Mouse (Mus musculus): Measurements from ENCODE around the gene Wnt10b. TPM values are rescaled to one million over a fixed set of nuclear protein-coding genes. Genes with fewer than 3 reads are reported as not detected.
"Not testable (repeated sequence)": the region's sequence is repeated elsewhere in the genome, so short reads cannot be mapped to it uniquely, and the experiment has no call there.

Gene Wnt10b
- not detected in 2 replicates for polyA plus RNA-seq (2012; ENCODE audit: insufficient read depth, insufficient read length, missing spikeins)

DNA sequence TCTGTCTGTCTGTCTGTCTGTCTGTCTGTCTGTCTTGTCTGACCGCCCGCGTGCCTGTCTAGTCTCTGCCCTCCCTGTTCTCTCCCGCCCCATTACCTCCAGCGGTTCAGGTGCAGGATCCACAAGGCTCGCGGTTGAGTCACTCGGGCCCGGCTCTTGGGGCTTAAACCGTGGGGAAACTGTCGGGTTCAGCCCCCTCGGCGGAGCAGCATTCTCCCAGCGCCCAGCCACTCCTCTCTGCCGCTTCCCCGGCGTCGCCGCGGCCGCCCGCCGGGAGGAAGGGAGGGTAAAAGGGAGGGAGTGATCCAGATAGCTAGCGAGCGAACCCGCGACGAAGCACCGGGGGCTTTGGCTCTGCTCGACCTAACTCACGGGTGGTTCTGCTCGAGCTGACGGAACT, at the start of gene Wnt10b:
TSS of gene Wnt10b (minus strand) at position 389 of the 400 bp plus-strand sequence.
- TF ChIP-seq POLR2A (IDR thresholded peaks at IDR 0.05; ENCODE audit: borderline replicate concordance, low read depth, low read length), result no peak
- TF ChIP-seq CTCF (IDR thresholded peaks at IDR 0.05; ENCODE audit: low read depth, low read length), result no peak
- Histone ChIP-seq H3K4me1 (ENCODE audit: control insufficient read depth, insufficient read depth, low read length) (0 out of 2 replicates have a peak, but pooled peaks cover 3% of the 10 kb centered on the region), H3K4me3 (ENCODE audit: insufficient read depth, low read length) (peak within 1 kb of the TSS; percentile 19), H3K27ac (ENCODE audit: insufficient read depth, low read depth, low read length) (no peak within 1 kb of the TSS)

DNA sequence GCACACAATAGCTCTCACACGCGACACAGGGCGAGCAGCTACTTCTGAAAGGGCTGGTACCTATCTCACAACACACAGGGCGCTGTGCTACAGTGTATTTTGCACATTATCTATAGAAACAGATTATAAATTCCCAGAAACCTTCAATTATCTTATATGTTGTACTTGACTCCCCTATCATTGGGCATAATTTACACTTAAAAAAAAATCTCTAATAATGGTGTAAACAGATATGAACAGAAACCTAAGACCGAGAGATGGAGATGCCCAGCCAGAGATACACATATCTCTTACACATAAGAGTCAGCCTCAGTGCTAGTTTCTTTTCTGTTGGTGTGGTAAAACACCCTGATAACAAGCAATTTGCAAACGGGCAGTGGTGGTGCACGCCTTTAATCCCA, 49.7 kb upstream of the Wnt10b start:
- H3K4me3 ChIP-seq (ENCODE audit: insufficient read depth, low read length), result no peak overlapping the region
- peaks cover 14% of the 10 kb centered on the region; the same call in 1 of the 2 replicates for H3K4me1 ChIP-seq (ENCODE audit: control insufficient read depth, insufficient read depth, low read length)
- no peak for TF ChIP-seq POLR2A (IDR thresholded peaks at IDR 0.05; ENCODE audit: borderline replicate concordance, low read depth, low read length)
- no peak for TF ChIP-seq CTCF (IDR thresholded peaks at IDR 0.05; ENCODE audit: low read depth, low read length)
- H3K27ac ChIP-seq (ENCODE audit: insufficient read depth, low read depth, low read length), result no peak overlapping the region

GRCm38 (mm10) chr15:98823434-98823833, 45.5 kb upstream of the Wnt10b start:
- Histone ChIP-seq H3K27ac (ENCODE audit: insufficient read depth, low read depth, low read length) (no peak overlapping the region), H3K4me3 (ENCODE audit: insufficient read depth, low read length) (no peak overlapping the region), H3K4me1 (ENCODE audit: control insufficient read depth, insufficient read depth, low read length) (no peaks in the 10 kb centered on the region)
- TF ChIP-seq CTCF (IDR thresholded peaks at IDR 0.05; ENCODE audit: low read depth, low read length), result peak; percentile 36; the same call in 1 of the 2 replicates
- TF ChIP-seq POLR2A (IDR thresholded peaks at IDR 0.05; ENCODE audit: borderline replicate concordance, low read depth, low read length), result no peak

- Histone ChIP-seq H3K4me1 (ENCODE audit: control insufficient read depth, insufficient read depth, low read length) (no peaks in the 10 kb centered on the region), H3K4me3 (ENCODE audit: insufficient read depth, low read length) (no peak overlapping the region), H3K27ac (ENCODE audit: insufficient read depth, low read depth, low read length) (no peak overlapping the region)
- TF ChIP-seq CTCF (IDR thresholded peaks at IDR 0.05; ENCODE audit: low read depth, low read length) (no peak), POLR2A (IDR thresholded peaks at IDR 0.05; ENCODE audit: borderline replicate concordance, low read depth, low read length) (no peak)
These were observed 44.2 kb upstream of the Wnt10b start for GRCm38 (mm10) chr15:98822147-98822546.

- TF ChIP-seq CTCF (IDR thresholded peaks at IDR 0.05; ENCODE audit: low read depth, low read length) (peak; percentile 45; the same call in 1 of the 2 replicates), POLR2A (IDR thresholded peaks at IDR 0.05; ENCODE audit: borderline replicate concordance, low read depth, low read length) (no peak)
- no peak overlapping the region for H3K27ac ChIP-seq (ENCODE audit: insufficient read depth, low read depth, low read length)
- H3K4me1 ChIP-seq (ENCODE audit: control insufficient read depth, insufficient read depth, low read length), result no peaks in the 10 kb centered on the region
- no peak overlapping the region for H3K4me3 ChIP-seq (ENCODE audit: insufficient read depth, low read length)
These were observed 43.5 kb upstream of the Wnt10b start for GRCm38 (mm10) chr15:98821403-98821802.

DNA sequence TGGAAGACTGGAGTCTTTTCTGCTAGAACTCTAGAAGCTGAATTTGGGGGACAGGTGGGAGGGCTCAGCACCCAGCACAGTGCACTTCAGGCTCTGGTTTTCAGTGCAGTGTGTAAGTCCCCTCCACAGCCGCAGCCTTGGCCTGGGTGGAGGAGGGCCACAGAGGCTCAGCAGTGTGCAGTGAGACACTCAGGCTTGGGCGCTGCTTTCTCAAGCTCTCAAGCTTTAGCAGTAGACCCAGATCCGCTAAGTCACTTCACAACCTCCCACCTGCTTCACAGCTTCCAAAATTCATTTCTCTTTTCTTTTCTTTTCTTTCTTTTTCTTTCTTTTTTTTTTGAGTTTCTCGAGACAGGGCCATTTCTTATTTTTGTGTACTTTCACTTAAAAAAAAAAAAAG, 43.0 kb upstream of the Wnt10b start:
- Histone ChIP-seq H3K4me3 (ENCODE audit: insufficient read depth, low read length) (no peak overlapping the region), H3K27ac (ENCODE audit: insufficient read depth, low read depth, low read length) (no peak overlapping the region), H3K4me1 (ENCODE audit: control insufficient read depth, insufficient read depth, low read length) (no peaks in the 10 kb centered on the region)
- TF ChIP-seq CTCF (IDR thresholded peaks at IDR 0.05; ENCODE audit: low read depth, low read length) (no peak), POLR2A (IDR thresholded peaks at IDR 0.05; ENCODE audit: borderline replicate concordance, low read depth, low read length) (no peak)

DNA sequence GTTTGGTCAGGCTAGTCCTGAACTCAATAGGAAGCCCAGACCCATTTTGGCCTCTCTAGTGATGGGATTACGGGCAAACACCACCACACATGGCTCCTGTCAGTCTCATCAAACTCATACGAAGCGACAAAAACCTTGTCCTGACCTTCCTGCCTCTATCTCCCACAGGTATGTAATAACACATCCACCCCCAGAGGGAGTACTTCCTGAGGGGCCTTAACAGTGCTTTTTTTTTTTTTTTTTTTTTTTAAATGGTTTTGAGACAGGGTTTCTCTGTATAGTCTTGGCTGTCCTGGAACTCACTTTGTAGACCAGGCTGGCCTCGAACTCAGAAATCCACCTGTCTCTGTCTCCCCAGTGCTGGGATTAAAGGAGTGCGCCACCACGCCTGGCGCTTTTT, 40.2 kb upstream of the Wnt10b start:
- H3K4me3 ChIP-seq (ENCODE audit: insufficient read depth, low read length), result no peak overlapping the region
- no peak overlapping the region for H3K27ac ChIP-seq (ENCODE audit: insufficient read depth, low read depth, low read length)
- no peaks in the 10 kb centered on the region for H3K4me1 ChIP-seq (ENCODE audit: control insufficient read depth, insufficient read depth, low read length)
- TF ChIP-seq CTCF (IDR thresholded peaks at IDR 0.05; ENCODE audit: low read depth, low read length), result no peak
- TF ChIP-seq POLR2A (IDR thresholded peaks at IDR 0.05; ENCODE audit: borderline replicate concordance, low read depth, low read length), result no peak

GRCm38 (mm10) chr15:98812741-98813424, 34.9 kb upstream of the Wnt10b start:
- Histone ChIP-seq H3K27ac (ENCODE audit: insufficient read depth, low read depth, low read length) (no peak overlapping the region), H3K4me1 (ENCODE audit: control insufficient read depth, insufficient read depth, low read length) (peaks cover 6% of the 10 kb centered on the region; the same call in 1 of the 2 replicates), H3K4me3 (ENCODE audit: insufficient read depth, low read length) (no peak overlapping the region)
- TF ChIP-seq CTCF (IDR thresholded peaks at IDR 0.05; ENCODE audit: low read depth, low read length) (no peak), POLR2A (IDR thresholded peaks at IDR 0.05; ENCODE audit: borderline replicate concordance, low read depth, low read length) (no peak)

DNA sequence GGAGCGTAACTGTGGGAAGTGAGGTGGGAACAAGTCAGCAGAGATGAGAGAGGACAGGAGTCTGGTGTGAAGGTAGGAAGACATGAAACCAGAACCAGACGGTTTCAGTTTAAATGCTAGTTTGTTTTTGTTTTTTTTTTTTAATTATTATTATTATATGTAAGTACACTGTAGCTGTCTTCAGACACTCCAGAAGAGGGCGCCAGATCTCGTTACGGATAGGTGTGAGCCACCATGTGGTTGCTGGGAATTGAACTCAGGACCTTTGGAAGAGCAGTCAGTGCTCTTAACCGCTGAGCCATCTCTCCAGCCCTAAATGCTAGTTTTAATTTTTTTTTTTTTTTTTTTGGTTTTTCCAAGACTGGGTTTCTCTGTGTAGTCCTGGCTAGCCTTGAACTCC, 32.3 kb upstream of the Wnt10b start:
- not testable (repeated sequence) for H3K27ac ChIP-seq (ENCODE audit: insufficient read depth, low read depth, low read length)
- TF ChIP-seq CTCF (IDR thresholded peaks at IDR 0.05; ENCODE audit: low read depth, low read length), result peak; percentile 20; the same call in 1 of the 2 replicates

DNA sequence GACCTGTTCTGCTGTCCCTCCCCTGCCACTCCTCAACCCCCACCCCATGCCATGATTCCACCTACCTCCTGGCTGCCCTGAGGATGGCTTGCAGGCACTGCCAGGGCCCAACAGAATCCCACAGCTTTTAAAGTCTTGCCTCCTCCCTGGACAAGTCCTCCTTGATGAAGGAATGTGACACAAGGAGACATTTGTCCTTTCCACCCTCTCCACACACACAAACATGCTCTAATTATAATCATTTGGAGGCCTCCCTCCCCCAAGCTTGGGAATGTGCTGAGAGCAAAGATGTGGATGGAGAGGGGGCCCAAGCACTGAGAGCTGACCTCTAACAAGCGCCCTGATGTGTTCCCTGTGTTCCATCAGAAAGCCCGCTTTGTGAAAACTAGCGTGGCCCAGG, 31.4 kb upstream of the Wnt10b start, which contains the start of gene Ddn:
TSS of gene Ddn (minus strand) at position 101 of the 400 bp plus-strand sequence.
- no peak for TF ChIP-seq CTCF (IDR thresholded peaks at IDR 0.05; ENCODE audit: low read depth, low read length)
- peaks cover 9% of the 10 kb centered on the region for H3K4me1 ChIP-seq (ENCODE audit: control insufficient read depth, insufficient read depth, low read length)
- peak within 1 kb of the TSS; percentile 74 for H3K4me3 ChIP-seq (ENCODE audit: insufficient read depth, low read length)
- no peak within 1 kb of the TSS for H3K27ac ChIP-seq (ENCODE audit: insufficient read depth, low read depth, low read length)

More for the DNA sequence above, 32.3 kb upstream of the Wnt10b start:
- H3K4me3 ChIP-seq (ENCODE audit: insufficient read depth, low read length); H3K4me1 ChIP-seq (ENCODE audit: control insufficient read depth, insufficient read depth, low read length): not testable (repeated sequence)
